Mouse (Mus musculus): ENCODE results near the gene Pou3f1. TPM values are rescaled to one million over a fixed set of nuclear protein-coding genes. Genes with fewer than 3 reads are reported as not detected.
A peak's percentile ranks its signal among the peaks of the same experiment; 100 is the strongest.

The Pou3f1 gene
- polyA plus RNA-seq, 1 experiment from 2014 or later: 26.2 TPM

DNA sequence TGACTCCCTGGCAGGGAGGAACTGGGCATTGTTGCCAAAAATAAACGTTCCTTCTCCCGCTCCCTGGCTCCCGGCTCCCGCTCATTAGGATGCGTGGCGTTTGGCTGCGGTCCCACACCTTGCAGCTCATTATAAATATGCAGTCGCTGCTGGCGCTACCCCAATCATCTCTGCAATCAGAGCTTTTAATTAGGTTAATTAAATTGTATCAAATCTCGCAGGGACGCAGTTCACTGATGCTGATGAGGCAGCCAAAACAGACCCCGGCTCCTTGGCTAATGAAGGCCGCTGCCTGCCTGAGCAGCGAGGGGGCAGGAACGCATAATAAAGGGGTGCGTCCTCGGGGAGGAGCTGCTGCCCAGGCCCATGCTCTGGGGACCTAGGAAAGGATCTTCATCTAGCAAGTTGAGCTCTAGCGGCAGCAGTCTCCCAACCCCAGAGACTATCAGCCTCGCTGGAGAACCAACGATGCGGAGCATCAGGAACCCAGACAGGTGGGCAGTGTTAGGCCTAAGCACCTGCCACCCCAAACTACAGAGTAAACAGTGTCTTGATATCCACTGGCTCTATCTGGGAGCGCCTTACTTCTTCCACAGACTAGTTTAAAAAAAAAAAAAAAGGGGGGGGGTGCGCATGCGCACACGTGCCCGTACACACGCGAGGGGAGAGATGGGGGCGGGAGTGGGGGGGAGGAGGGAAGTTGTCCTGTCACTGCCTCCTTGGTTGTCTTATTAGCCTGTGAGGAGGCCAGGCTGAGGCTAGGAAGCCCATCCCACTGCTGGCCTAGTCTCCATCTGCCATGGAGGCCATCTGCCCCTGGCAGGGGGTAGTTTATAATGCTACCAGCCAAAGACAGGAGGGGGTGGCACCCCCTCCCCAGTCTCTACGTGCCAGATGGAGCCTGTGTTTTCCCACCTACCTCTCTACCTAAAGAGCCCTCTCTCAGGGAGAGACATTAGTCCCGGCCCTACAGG is 16.0 kb downstream of the Pou3f1 start:
- ATAC-seq (ENCODE audit: low FRiP score, low read depth): peak; percentile 48
- Histone ChIP-seq H3K4me3 (peak overlapping the region; percentile 21), H3K4me1 (peaks cover 49% of the 10 kb centered on the region), H3K27ac (replicated peaks) (peak overlapping the region; percentile 63), H3K9ac (replicated peaks) (peak overlapping the region; percentile 39; the same call in 1 of the 2 replicates), H3K9me3 (no peaks in the 10 kb centered on the region), H3K4me2 (replicated peaks) (peak overlapping the region; percentile 51), H3K27me3 (peaks cover 59% of the 10 kb centered on the region), H3K36me3 (peaks cover 16% of the 10 kb centered on the region)
- 3% methylated on average over 31 of the region's 31 CpGs for WGBS

DNA sequence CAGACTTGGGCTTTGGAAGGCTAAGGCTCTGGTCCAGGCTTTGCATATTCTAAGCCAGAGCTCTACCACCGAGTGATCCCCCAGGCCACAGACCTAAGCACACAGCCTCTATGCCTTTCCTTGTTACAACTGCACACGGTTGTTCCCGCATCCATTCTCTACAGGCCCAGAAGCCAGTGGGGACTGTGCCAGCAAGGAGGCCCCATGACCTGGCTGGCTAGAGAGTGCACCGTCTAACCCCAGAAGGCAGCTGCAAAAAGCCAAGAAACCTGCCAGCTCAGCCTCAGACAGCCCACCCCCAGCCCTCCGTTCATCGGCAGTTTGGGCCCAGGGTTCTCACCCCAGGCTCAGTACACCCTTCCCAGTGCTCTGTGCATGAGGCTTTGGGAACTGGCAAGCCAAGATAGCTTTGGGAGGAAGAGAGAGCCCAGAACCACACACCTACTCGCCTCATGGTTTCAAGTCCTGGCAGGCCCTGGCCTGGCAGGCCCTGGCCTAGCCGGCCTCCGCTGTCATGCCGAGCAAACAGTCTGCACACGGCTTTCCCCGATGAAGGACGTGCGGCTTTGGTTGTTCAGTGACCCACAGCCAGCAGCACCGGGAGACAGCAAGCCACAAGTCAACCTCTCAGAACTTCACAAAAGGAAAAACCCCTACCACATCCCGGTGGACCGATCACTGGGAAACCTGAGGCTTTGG is 17.9 kb downstream of the Pou3f1 start:
- Histone ChIP-seq H3K4me2 (replicated peaks) (no peak overlapping the region; the same call in 1 of the 2 replicates), H3K36me3 (peaks cover 29% of the 10 kb centered on the region), H3K9ac (replicated peaks) (no peak overlapping the region), H3K4me3 (no peak overlapping the region), H3K4me1 (peaks cover 38% of the 10 kb centered on the region), H3K27ac (replicated peaks) (no peak overlapping the region; the same call in 1 of the 2 replicates), H3K27me3 (peaks cover 45% of the 10 kb centered on the region), H3K9me3 (no peaks in the 10 kb centered on the region)
- ATAC-seq (ENCODE audit: low FRiP score, low read depth): peak; percentile 18; the same call in 1 of the 2 replicates
- WGBS: 39% methylated on average over 17 of the region's 17 CpGs

DNA sequence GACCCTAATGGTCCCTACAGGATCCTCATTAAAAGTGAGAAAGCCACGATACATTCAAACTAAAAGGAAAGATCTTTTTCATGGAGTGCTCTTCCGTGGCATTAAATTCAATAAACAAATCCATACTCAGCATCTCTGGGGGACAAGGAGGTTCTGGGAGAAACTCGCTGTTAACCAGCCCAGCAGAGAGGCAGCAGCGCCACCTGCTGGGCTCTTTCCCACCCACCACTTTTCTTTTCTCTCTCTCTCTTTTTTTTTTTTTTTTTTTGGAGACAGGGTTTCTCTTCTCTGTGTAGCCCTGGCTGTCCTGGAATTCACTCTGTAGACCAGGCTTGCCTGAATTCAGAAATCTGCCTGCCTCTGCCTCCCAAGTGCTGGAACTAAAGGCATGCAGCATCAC is 18.4 kb downstream of the Pou3f1 start:
- H3K4me1 ChIP-seq: peaks cover 38% of the 10 kb centered on the region
- peaks cover 35% of the 10 kb centered on the region for H3K36me3 ChIP-seq
- H3K4me2 ChIP-seq (replicated peaks): no peak overlapping the region; the same call in 1 of the 2 replicates
- 3% methylated on average over 4 of the region's 4 CpGs for WGBS
- no peak overlapping the region for H3K27ac ChIP-seq (replicated peaks)
- H3K4me3 ChIP-seq: no peak overlapping the region
- ATAC-seq (ENCODE audit: low FRiP score, low read depth): no peak
- no peak overlapping the region for H3K9ac ChIP-seq (replicated peaks)
- H3K9me3 ChIP-seq: no peaks in the 10 kb centered on the region
- peaks cover 42% of the 10 kb centered on the region for H3K27me3 ChIP-seq

DNA sequence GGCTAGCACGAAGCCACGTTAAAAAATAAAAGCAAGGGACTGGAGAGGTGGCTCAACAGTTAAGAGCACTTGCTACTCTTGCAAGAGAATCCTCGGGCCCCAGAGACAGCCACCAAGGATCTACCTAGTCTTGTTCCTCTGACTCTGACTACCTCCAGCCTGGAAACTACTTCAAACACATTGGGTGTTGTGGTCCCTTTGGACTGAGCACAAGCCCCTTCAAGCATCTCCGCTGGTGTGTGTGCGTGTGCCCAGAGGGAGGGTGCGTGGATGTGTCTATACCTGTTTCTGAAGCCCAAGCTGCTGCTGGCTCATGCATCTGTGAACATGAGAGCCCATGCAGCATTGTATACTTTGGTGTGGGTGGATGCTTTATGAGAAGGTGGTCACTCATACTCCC is 19.4 kb downstream of the Pou3f1 start:
- Histone ChIP-seq H3K4me1 (peaks cover 38% of the 10 kb centered on the region), H3K27ac (replicated peaks) (no peak overlapping the region), H3K4me2 (replicated peaks) (no peak overlapping the region), H3K27me3 (peaks cover 33% of the 10 kb centered on the region), H3K4me3 (no peak overlapping the region), H3K9ac (replicated peaks) (no peak overlapping the region), H3K9me3 (no peaks in the 10 kb centered on the region), H3K36me3 (peaks cover 43% of the 10 kb centered on the region)
- 84% methylated on average over 6 of the region's 6 CpGs for WGBS
- ATAC-seq (ENCODE audit: low FRiP score, low read depth): no peak

DNA sequence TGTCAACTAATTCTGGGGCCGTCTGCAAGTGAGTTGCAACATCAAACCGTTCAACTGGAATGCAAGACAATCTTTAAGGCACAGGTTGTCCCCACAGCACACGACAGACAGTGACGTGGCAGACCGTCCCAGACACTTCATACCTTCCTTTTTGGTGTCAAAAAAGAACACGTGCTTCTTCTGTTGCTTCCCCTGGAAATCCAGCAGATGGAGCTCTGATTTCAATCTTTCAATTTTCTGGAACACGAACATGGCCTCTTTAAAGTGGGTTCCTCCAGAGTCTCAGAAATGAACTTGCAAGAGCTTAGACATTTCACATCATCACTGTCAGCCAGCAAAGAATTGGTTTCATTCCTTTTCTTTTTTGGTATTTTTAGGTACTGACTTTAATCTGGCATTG is 25.7 kb downstream of the Pou3f1 start:
- Histone ChIP-seq H3K36me3 (peaks cover 81% of the 10 kb centered on the region), H3K4me3 (no peak overlapping the region), H3K4me1 (no peaks in the 10 kb centered on the region), H3K27me3 (no peaks in the 10 kb centered on the region), H3K9ac (replicated peaks) (no peak overlapping the region), H3K9me3 (no peaks in the 10 kb centered on the region), H3K27ac (replicated peaks) (no peak overlapping the region), H3K4me2 (replicated peaks) (no peak overlapping the region)
- ATAC-seq (ENCODE audit: low FRiP score, low read depth): no peak
- 60% methylated on average over 7 of the region's 7 CpGs for WGBS

DNA sequence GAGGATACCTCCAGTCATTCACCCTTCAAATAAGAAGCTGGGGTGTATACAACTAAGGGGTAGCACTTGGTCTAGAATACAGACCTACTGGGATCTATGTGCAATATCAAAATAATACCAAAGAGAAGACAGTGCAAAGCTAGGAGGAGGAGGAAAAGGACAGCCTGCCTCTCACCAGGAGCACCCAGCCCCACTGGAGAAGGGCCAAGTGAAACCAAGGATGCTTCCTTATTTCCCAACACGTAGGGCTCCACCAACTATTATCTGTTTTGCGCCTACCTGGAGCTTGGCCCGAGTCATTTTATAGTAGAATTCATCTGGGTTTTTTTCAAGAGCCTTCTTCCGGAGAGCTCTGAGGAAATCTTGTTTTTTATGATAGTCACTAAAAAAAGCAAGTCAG is 26.9 kb downstream of the Pou3f1 start:
- 95% methylated on average over 4 of the region's 4 CpGs for WGBS
- H3K4me1 ChIP-seq: no peaks in the 10 kb centered on the region
- ATAC-seq (ENCODE audit: low FRiP score, low read depth): no peak

DNA sequence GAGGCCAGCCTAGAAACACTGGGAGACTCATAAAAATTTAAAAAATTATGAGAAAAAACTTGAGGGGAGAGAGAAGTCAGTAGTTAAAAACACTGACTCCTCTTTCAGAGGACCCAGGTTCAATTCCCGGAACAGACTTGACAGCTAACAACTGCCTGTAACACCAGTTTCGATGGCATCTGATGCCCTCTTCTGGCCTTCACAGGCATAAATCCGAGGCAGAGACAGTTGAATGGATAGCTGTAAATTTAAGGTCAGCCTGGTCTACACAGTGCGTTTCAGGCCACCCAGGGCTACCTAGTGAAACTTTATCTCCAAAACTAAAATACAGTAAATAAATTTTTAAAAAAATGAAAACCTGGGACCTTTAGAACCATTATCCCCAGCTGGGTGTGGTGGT is 28.4 kb downstream of the Pou3f1 start:
- WGBS: 86% methylated on average over 4 of the region's 4 CpGs
- no peak for ATAC-seq (ENCODE audit: low FRiP score, low read depth)
- no peak overlapping the region for H3K9ac ChIP-seq (replicated peaks)
- no peaks in the 10 kb centered on the region for H3K4me1 ChIP-seq
- no peaks in the 10 kb centered on the region for H3K27me3 ChIP-seq
- H3K27ac ChIP-seq (replicated peaks): no peak overlapping the region
- H3K4me3 ChIP-seq: no peak overlapping the region
- peaks cover 72% of the 10 kb centered on the region for H3K36me3 ChIP-seq
- H3K9me3 ChIP-seq: no peaks in the 10 kb centered on the region
- H3K4me2 ChIP-seq (replicated peaks): no peak overlapping the region

More for the DNA sequence above, 26.9 kb downstream of the Pou3f1 start:
- H3K27me3 ChIP-seq: no peaks in the 10 kb centered on the region
- no peak overlapping the region for H3K9ac ChIP-seq (replicated peaks)
- H3K27ac ChIP-seq (replicated peaks): no peak overlapping the region
- no peaks in the 10 kb centered on the region for H3K9me3 ChIP-seq
- H3K4me3 ChIP-seq: no peak overlapping the region
- H3K36me3 ChIP-seq: peaks cover 79% of the 10 kb centered on the region
- H3K4me2 ChIP-seq (replicated peaks): no peak overlapping the region

DNA sequence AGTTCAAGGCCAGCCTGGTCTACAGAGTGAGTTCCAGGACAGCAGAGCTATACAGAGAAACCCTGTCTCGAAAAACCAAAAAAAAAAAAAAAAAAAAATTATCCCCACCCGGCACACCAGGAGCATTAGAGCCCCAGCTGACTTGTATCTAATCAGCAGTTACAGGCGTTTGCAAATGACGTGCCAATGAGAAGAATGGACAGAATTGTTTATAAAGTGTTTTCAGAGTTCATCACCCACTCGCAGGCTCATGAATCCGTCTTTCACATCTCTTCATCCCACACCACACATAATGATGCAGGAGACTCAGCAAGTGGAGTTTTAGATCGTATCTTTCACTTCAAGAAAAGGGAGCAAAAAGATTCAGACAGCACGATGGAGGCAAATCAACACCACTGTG is 28.8 kb downstream of the Pou3f1 start:
- no peaks in the 10 kb centered on the region for H3K4me1 ChIP-seq
- H3K9ac ChIP-seq (replicated peaks): no peak overlapping the region
- no peak overlapping the region for H3K4me2 ChIP-seq (replicated peaks)
- H3K27me3 ChIP-seq: no peaks in the 10 kb centered on the region
- no peak overlapping the region for H3K27ac ChIP-seq (replicated peaks)
- no peak overlapping the region for H3K4me3 ChIP-seq
- peaks cover 68% of the 10 kb centered on the region for H3K36me3 ChIP-seq
- H3K9me3 ChIP-seq: no peaks in the 10 kb centered on the region
- no peak for ATAC-seq (ENCODE audit: low FRiP score, low read depth)
- 90% methylated on average over 8 of the region's 8 CpGs for WGBS

DNA sequence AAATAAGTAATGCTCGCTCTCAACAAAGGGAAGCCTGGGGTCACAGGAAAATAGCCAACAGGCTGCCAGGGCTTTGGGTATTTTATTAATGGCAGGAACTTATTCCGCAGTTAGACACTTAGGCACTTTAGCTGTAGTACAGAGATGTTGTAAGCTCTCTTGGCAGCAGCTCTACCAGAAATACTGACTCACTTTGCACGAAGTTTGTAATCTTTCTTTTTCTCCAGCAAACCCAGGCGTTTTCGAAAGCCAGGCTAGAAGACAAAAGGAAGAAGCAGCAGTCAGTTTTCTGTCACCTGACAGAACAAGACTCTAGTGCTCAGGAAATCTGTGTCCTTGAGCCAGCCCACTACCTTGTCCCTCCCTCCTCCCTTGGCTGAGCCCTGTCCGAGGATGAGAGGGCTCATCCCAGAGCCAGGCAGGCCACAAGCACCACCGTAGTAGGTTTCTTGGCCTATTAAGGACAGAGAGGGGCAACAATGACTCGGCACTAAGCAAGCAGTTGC is 29.3 kb downstream of the Pou3f1 start:
- Histone ChIP-seq H3K4me3 (no peak overlapping the region), H3K9ac (replicated peaks) (no peak overlapping the region), H3K4me1 (no peaks in the 10 kb centered on the region), H3K27me3 (no peaks in the 10 kb centered on the region), H3K36me3 (peaks cover 63% of the 10 kb centered on the region), H3K4me2 (replicated peaks) (no peak overlapping the region), H3K9me3 (no peaks in the 10 kb centered on the region), H3K27ac (replicated peaks) (no peak overlapping the region)
- WGBS: 89% methylated on average over 8 of the region's 8 CpGs
- no peak for ATAC-seq (ENCODE audit: low FRiP score, low read depth)

DNA sequence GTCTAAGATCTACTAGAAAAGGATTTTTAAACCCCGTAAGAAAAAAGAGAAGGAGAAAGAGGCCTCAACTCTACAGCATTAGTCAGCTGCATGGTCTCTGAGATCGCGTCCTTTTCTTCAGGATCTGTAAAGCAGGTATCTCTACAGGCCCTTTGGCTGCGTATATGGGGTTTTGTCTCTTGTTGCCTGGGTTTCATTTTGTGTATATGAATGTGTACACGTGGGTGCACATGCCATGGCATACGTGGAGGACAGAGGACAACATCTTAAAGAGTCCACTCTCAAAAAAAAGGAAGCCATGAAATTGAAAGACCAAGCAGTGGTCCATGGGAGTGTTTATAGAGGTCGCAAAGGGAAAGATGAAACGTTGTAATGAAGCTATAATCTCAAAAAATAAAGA is 34.8 kb downstream of the Pou3f1 start:
- no peak for ATAC-seq (ENCODE audit: low FRiP score, low read depth)
- H3K36me3 ChIP-seq: peaks cover 16% of the 10 kb centered on the region; the same call in 1 of the 2 replicates
- H3K4me3 ChIP-seq: no peak overlapping the region
- H3K9ac ChIP-seq (replicated peaks): no peak overlapping the region
- H3K27me3 ChIP-seq: peaks cover 19% of the 10 kb centered on the region
- H3K4me2 ChIP-seq (replicated peaks): no peak overlapping the region
- no peak overlapping the region for H3K27ac ChIP-seq (replicated peaks)
- peaks cover 13% of the 10 kb centered on the region for H3K4me1 ChIP-seq
- 89% methylated on average over 8 of the region's 8 CpGs for WGBS
- no peaks in the 10 kb centered on the region for H3K9me3 ChIP-seq

DNA sequence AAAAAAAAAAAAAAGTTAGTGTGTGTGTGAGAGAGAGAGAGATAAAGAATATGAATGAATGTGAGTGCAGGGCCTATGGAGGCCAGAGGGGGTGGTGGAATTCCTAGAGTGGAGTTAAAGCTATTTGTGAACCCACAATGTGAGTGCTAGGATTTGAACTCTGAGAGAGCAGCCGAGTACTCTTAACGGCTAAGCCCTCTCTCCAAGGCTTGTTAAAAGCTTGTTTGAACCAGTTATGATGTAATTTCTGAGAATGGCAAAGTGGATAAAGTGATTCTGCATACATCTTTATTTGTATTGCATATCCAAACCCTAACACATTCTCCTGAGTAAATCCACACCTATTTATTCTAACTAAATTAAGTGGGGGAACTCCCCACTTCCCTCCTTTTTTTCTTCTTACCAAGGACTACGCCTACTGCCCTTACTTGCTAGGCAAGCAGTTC is 35.8 kb downstream of the Pou3f1 start:
- no peaks in the 10 kb centered on the region for H3K9me3 ChIP-seq
- peaks cover 19% of the 10 kb centered on the region for H3K27me3 ChIP-seq
- peak overlapping the region; percentile 91 for H3K4me3 ChIP-seq
- H3K9ac ChIP-seq (replicated peaks): peak overlapping the region; percentile 87
- peaks cover 13% of the 10 kb centered on the region for H3K4me1 ChIP-seq
- H3K36me3 ChIP-seq: peaks cover 12% of the 10 kb centered on the region; the same call in 1 of the 2 replicates
- no peak overlapping the region for H3K27ac ChIP-seq (replicated peaks)
- H3K4me2 ChIP-seq (replicated peaks): peak overlapping the region; percentile 73
- ATAC-seq (ENCODE audit: low FRiP score, low read depth): no peak
- WGBS: 75% methylated on average over 3 of the region's 3 CpGs
